Mouse (Mus musculus): ENCODE measurements around the gene Tbc1d1.

- TF ChIP-seq CHD2 (IDR thresholded peaks at IDR 0.05; ENCODE audit: low read depth, low read length) = no peak
- no peak for TF ChIP-seq ZNF384 (IDR thresholded peaks at IDR 0.05; ENCODE audit: low read depth, low read length)
- no peak for TF ChIP-seq ZC3H11A (IDR thresholded peaks at IDR 0.05; ENCODE audit: borderline replicate concordance, low read depth, low read length)
- no peak for TF ChIP-seq HCFC1 (IDR thresholded peaks at IDR 0.05; ENCODE audit: borderline replicate concordance, insufficient read depth, low read length)
- TF ChIP-seq MAFK (IDR thresholded peaks at IDR 0.05; ENCODE audit: insufficient read depth, low read depth, low read length) = no peak
Observed at GRCm38 (mm10) chr5:64180548-64180947, 24.4 kb downstream of the Tbc1d1 start.

All from ES-E14 (cell line).